ENCODE assay signal across 8 mouse cellular contexts in genomic region chr1:64691121-64691551, GRCm38 (mm10). TPM values are rescaled to one million over a fixed set of nuclear protein-coding genes. Genes with fewer than 3 reads are reported as not detected.
DNase-seq lines count a peak whose midpoint lies in the region; ATAC-seq and TF ChIP-seq lines count a peak whose summit lies in the region.

No protein-coding gene starts in this region.

- peak; percentile 14; the same call in 1 of the 2 replicates for ATAC-seq in embryonic facial prominence, embryonic 11.5 days (replicated peaks; ENCODE audit: insufficient number of reproducible peaks, low FRiP score, low TSS enrichment, low read depth)
- ATAC-seq in liver, embryonic 16.5 days (ENCODE audit: low read depth), result peak; percentile 3
- no peak for ATAC-seq in activated CD4-positive, CD25-positive, alpha-beta regulatory T cell, adult 4 months

- H3K9ac ChIP-seq in embryonic facial prominence, embryonic 11.5 days (replicated peaks; ENCODE audit: low read length), result peak overlapping the region; percentile 78
- H3K9ac ChIP-seq in liver, embryonic 16.5 days (ENCODE audit: low read depth, low read length), result peak overlapping the region; percentile 84

- H3K27ac ChIP-seq in spleen, adult 2 months (ENCODE audit: insufficient read depth, low read length), result no peak overlapping the region
- peak overlapping the region; percentile 45; the same call in 1 of the 2 replicates for H3K27ac ChIP-seq in embryonic facial prominence, embryonic 11.5 days (replicated peaks; ENCODE audit: low read depth, low read length)
- peak overlapping the region; percentile 43; the same call in 1 of the 2 replicates for H3K27ac ChIP-seq in kidney, adult 2 months (ENCODE audit: insufficient read depth, low read depth, low read length)
- peak overlapping the region; percentile 62 for H3K27ac ChIP-seq in liver, embryonic 16.5 days (ENCODE audit: low read length)
- no peak overlapping the region for H3K27ac ChIP-seq in olfactory bulb, adult 2 months (ENCODE audit: insufficient read depth, low read depth, low read length)

- under 1% methylated on average over 51 of the region's 55 CpGs for WGBS in spleen, adult 2 months
- WGBS in embryonic facial prominence, embryonic 11.5 days, result 0% methylated on average over 40 of the region's 55 CpGs
- under 1% methylated on average over 55 of the region's 55 CpGs for WGBS in kidney, adult 2 months
- WGBS in liver, embryonic 16.5 days (ENCODE audit: insufficient replicate concordance), result under 1% methylated on average over 49 of the region's 55 CpGs
- under 1% methylated on average over 51 of the region's 55 CpGs for WGBS in olfactory bulb, adult 2 months

- no peak for TF ChIP-seq CTCF in spleen, adult 2 months (IDR thresholded peaks at IDR 0.05; ENCODE audit: extremely low read depth, insufficient read depth, insufficient read length, insufficient replicate concordance)
- TF ChIP-seq CTCF in kidney, adult 2 months (conservative IDR thresholded peaks at IDR 0.05; ENCODE audit: insufficient read depth, insufficient read length, low read depth, low read length), result no peak
- no peak for TF ChIP-seq CTCF in olfactory bulb, adult 2 months (IDR thresholded peaks at IDR 0.05; ENCODE audit: insufficient read depth, low read depth, low read length)

- H3K9me3 ChIP-seq in embryonic facial prominence, embryonic 11.5 days (replicated peaks; ENCODE audit: control insufficient read depth, low read length), result no peaks in the 10 kb centered on the region
- no peaks in the 10 kb centered on the region for H3K9me3 ChIP-seq in liver, embryonic 16.5 days (replicated peaks; ENCODE audit: control insufficient read depth, low read length)

- H3K4me1 ChIP-seq in spleen, adult 2 months (ENCODE audit: control insufficient read depth, insufficient read depth, insufficient read length), result peaks cover 2% of the 10 kb centered on the region; the same call in 1 of the 2 replicates
- H3K4me1 ChIP-seq in embryonic facial prominence, embryonic 11.5 days (ENCODE audit: control insufficient read depth, insufficient read depth, low read length), result no peaks in the 10 kb centered on the region; the same call in 1 of the 2 replicates
- H3K4me1 ChIP-seq in kidney, adult 2 months (ENCODE audit: control insufficient read depth, insufficient read depth, low read length), result peaks cover 6% of the 10 kb centered on the region; the same call in 1 of the 2 replicates
- peaks cover 11% of the 10 kb centered on the region for H3K4me1 ChIP-seq in liver, embryonic 16.5 days (ENCODE audit: control insufficient read depth, low read depth, low read length)
- no peaks in the 10 kb centered on the region for H3K4me1 ChIP-seq in olfactory bulb, adult 2 months (ENCODE audit: control insufficient read depth, insufficient read depth, low read length)

- peak in 1 of 2 experiments; percentile 32 for DNase-seq in spleen, adult 2 months (ENCODE audit: low read depth in 1 of 2, low spot score in 2 of 2)
- DNase-seq in spleen, adult 18-20 months, result no peak
- peak; percentile 32 for DNase-seq in embryonic facial prominence, embryonic 11.5 days (ENCODE audit: low spot score)
- DNase-seq in heart, adult 8-10 months (ENCODE audit: low spot score), result peak; percentile 57
- DNase-seq in kidney, adult 2 months, result peak; percentile 58

- peak overlapping the region; percentile 56 for H3K4me2 ChIP-seq in embryonic facial prominence, embryonic 11.5 days (ENCODE audit: low read depth, low read length)
- H3K4me2 ChIP-seq in liver, embryonic 16.5 days (ENCODE audit: low read depth, low read length), result peak overlapping the region; percentile 96

- peak overlapping the region; percentile 73 for H3K4me3 ChIP-seq in spleen, adult 2 months (ENCODE audit: extremely low read depth, insufficient read depth, insufficient read length)
- peak overlapping the region; percentile 86 for H3K4me3 ChIP-seq in embryonic facial prominence, embryonic 11.5 days (ENCODE audit: low read depth, low read length)
- peak overlapping the region; percentile 78 for H3K4me3 ChIP-seq in kidney, adult 2 months (ENCODE audit: insufficient read depth, low read depth, low read length)
- H3K4me3 ChIP-seq in liver, embryonic 16.5 days (ENCODE audit: low read depth, low read length), result peak overlapping the region; percentile 81
- peak overlapping the region; percentile 93 for H3K4me3 ChIP-seq in olfactory bulb, adult 2 months (ENCODE audit: insufficient read depth, low read depth, low read length)

- H3K27me3 ChIP-seq in spleen, adult 2 months (ENCODE audit: control insufficient read depth, insufficient read depth, low read length), result 0 out of 2 replicates have a peak, but pooled peaks cover 2% of the 10 kb centered on the region
- no peaks in the 10 kb centered on the region for H3K27me3 ChIP-seq in embryonic facial prominence, embryonic 11.5 days (ENCODE audit: control insufficient read depth, insufficient read depth, low read length)
- H3K27me3 ChIP-seq in kidney, adult 2 months (replicated peaks; ENCODE audit: control insufficient read depth, insufficient read depth, low read length), result no peaks in the 10 kb centered on the region
- H3K27me3 ChIP-seq in liver, embryonic 16.5 days (ENCODE audit: control insufficient read depth, insufficient read depth, low read depth, low read length), result no peaks in the 10 kb centered on the region

- no peaks in the 10 kb centered on the region for H3K36me3 ChIP-seq in spleen, adult 2 months (ENCODE audit: control insufficient read depth, insufficient read depth, low read length)
- H3K36me3 ChIP-seq in embryonic facial prominence, embryonic 11.5 days (replicated peaks; ENCODE audit: control insufficient read depth, insufficient read depth, low read depth, low read length), result no peaks in the 10 kb centered on the region
- no peaks in the 10 kb centered on the region for H3K36me3 ChIP-seq in kidney, adult 2 months (ENCODE audit: control insufficient read depth, insufficient read depth, low read length)
- H3K36me3 ChIP-seq in liver, embryonic 16.5 days (ENCODE audit: control insufficient read depth, insufficient read depth), result no peaks in the 10 kb centered on the region; the same call in 1 of the 2 replicates

- TF ChIP-seq POLR2A in spleen, adult 2 months (IDR thresholded peaks at IDR 0.05; ENCODE audit: low read depth, low read length), result no peak
- no peak for TF ChIP-seq POLR2A in kidney, adult 2 months (IDR thresholded peaks at IDR 0.05; ENCODE audit: low read depth, low read length)
- no peak for TF ChIP-seq POLR2A in olfactory bulb, adult 2 months (IDR thresholded peaks at IDR 0.05; ENCODE audit: insufficient read depth, low read depth, low read length)

RNA-seq across cellular contexts. Expression of gene Ccnyl1, which starts 0.9 kb away (rescaled TPM):
- polyA plus RNA-seq in spleen, adult 2 months (2012; rRNA removed), result 7.8 and 8.3 TPM in 2 replicates
- 10.9 and 13.7 TPM in 2 replicates for polyA plus RNA-seq in embryonic facial prominence, embryonic 11.5 days (2014; fragmentation: Nextera tagmentation; extraction: Ambion mirVana)
- 10 to 100 TPM; 10.3 to 16.9 (median 12.9) TPM for total RNA-seq in heart, adult 8-10 months (2022)
- 17.0 and 18.7 TPM in 2 replicates for polyA plus RNA-seq in kidney, adult 2 months (2012; rRNA removed)
- polyA plus RNA-seq in liver, embryonic 16.5 days (2015; fragmentation: Nextera tagmentation; extraction: Ambion mirVana), result 0.61 and 0.84 TPM in 2 replicates
- polyA plus RNA-seq in olfactory bulb, adult 2 months (2012; ENCODE audit: insufficient read depth, insufficient read length, low replicate concordance, missing spikeins), result not detected in 2 replicates
- 1 to 10 TPM; 1.5 to 2.3 TPM for polyA plus RNA-seq in activated CD4-positive, CD25-positive, alpha-beta regulatory T cell, adult 4 months (2017; shearing (Covaris generic))

RNA-seq across cellular contexts. Expression of gene Fzd5, which starts 46.4 kb away (rescaled TPM):
- 7.6 and 10.6 TPM in 2 replicates for polyA plus RNA-seq in spleen, adult 2 months (2012; rRNA removed)
- polyA plus RNA-seq in embryonic facial prominence, embryonic 11.5 days (2014; fragmentation: Nextera tagmentation; extraction: Ambion mirVana), result 2.9 and 3.1 TPM in 2 replicates
- total RNA-seq in heart, adult 8-10 months (2022), result 1 to 10 TPM; 3.9 to 4.4 (median 4.3) TPM
- 9.7 and 13.8 TPM in 2 replicates for polyA plus RNA-seq in kidney, adult 2 months (2012; rRNA removed)
- 1.9 and 2.2 TPM in 2 replicates for polyA plus RNA-seq in liver, embryonic 16.5 days (2015; fragmentation: Nextera tagmentation; extraction: Ambion mirVana)
- polyA plus RNA-seq in olfactory bulb, adult 2 months (2012; ENCODE audit: insufficient read depth, insufficient read length, low replicate concordance, missing spikeins), result not detected in 2 replicates
- polyA plus RNA-seq in activated CD4-positive, CD25-positive, alpha-beta regulatory T cell, adult 4 months (2017; shearing (Covaris generic)), result under 1 TPM; 0.53 to 0.64 TPM

Comparison
In these comparisons a context has a peak if more than half of its experiments do, and no peak if none do; other contexts are left out.
1. DNase-seq: peak in embryonic facial prominence, embryonic 11.5 days (single experiment), heart, adult 8-10 months (single experiment) and kidney, adult 2 months (single experiment); none in spleen, adult 18-20 months (0 of 2).
2. H3K27ac ChIP-seq: peak in embryonic facial prominence, embryonic 11.5 days (single experiment), kidney, adult 2 months (single experiment) and liver, embryonic 16.5 days (single experiment); none in spleen, adult 2 months (single experiment) and olfactory bulb, adult 2 months (single experiment).
3. Peak in every context shown above with its lines, with median percentiles within 50 percentile points of each other: H3K4me3 ChIP-seq.